Mouse (Mus musculus): ENCODE measurements around the gene Traf3ip2. TPM values are rescaled to one million over a fixed set of nuclear protein-coding genes. Genes with fewer than 3 reads are reported as not detected.

Gene Traf3ip2
- polyA plus RNA-seq, 1 experiment from 2014 or later: 6.6 TPM

DNA sequence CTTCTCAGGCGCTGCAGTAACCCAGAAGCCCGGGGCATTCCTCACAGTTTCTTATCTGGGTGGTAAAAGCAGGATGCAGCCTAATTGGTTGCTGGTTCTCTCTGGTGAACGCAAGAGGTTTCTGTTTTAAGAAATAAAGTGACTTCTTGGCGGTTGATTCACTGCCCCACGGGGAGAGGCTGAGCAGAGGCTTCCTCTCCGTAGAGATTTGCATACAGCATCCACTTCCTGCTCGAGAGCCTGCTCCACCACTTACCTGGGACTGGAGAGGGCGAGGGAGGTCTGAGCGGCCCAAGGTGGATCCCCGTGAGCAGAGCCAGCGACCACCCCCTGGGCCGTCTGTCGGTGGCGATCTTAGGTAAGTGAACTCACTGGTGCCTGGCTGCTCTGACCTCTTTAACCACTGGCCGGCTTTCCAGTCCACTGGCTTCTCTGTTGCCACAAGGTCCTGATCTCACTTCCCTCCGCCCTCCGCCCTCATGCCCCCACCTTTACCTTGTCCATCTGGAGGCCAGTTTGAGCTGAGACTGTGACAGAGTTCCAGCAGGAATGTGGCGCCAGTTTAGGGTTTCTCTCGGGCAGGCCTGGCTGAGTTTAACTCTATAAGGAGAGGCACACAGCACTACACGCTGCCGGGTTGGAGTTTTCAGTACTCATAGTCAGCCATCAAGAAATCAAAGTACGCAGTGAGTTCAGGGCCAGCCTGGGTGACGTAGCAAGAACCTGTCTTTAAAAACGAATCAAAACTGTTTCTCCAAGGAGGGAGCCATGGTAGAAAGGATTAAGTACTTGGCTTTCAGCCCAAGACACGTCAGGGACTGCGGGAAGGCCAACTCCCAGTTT is 476 bp downstream of the Traf3ip2 start:
- WGBS: 8% methylated on average over 26 of the region's 26 CpGs
- no peaks in the 10 kb centered on the region for H3K27me3 ChIP-seq (replicated peaks; ENCODE audit: control insufficient read depth, insufficient read depth, low read length)
- peak overlapping the region; percentile 59 for H3K4me2 ChIP-seq
- H3K9ac ChIP-seq (ENCODE audit: low read depth, low read length): peak overlapping the region; percentile 61
- peaks cover 5% of the 10 kb centered on the region for H3K4me1 ChIP-seq (replicated peaks; ENCODE audit: control insufficient read depth, insufficient read depth, low read length)
- ATAC-seq (replicated peaks; ENCODE audit: low FRiP score): peak; percentile 49; the same call in 1 of the 2 replicates
- H3K9me3 ChIP-seq (ENCODE audit: control insufficient read depth, low read length): no peaks in the 10 kb centered on the region
- peak; percentile 73 for DNase-seq (ENCODE audit: low spot score)
- H3K36me3 ChIP-seq (ENCODE audit: control insufficient read depth, insufficient read depth, low read length): no peaks in the 10 kb centered on the region
- peak overlapping the region; percentile 48 for H3K4me3 ChIP-seq (ENCODE audit: low read depth, low read length)
- H3K27ac ChIP-seq (ENCODE audit: low read depth, low read length): peak overlapping the region; percentile 76

DNA sequence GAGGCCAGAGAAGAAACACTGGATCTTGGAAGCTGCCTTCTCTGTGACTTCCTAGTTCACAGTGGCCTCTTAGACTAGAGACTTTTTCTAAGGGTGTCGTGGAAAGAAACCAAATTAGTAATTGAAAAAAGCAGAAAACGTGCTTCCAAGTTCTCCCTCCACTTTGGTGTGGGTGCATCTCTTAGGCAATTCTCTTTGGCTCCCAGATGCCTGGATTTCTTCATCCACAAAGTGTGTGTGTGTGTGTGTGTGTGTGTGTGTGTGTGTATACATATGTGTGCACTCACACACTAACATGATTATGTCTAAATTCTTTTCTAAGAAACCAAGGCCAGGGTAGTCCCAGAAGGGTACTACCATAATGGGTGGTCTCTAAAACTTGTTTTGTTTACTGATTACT is 1.2 kb downstream of the Traf3ip2 start:
- DNase-seq (ENCODE audit: low spot score) (no peak), ATAC-seq (replicated peaks; ENCODE audit: low FRiP score) (no peak)
- no peaks in the 10 kb centered on the region for H3K36me3 ChIP-seq (ENCODE audit: control insufficient read depth, insufficient read depth, low read length)
- H3K27ac ChIP-seq (ENCODE audit: low read depth, low read length): peak overlapping the region; percentile 76; the same call in 1 of the 2 replicates
- peaks cover 5% of the 10 kb centered on the region for H3K4me1 ChIP-seq (replicated peaks; ENCODE audit: control insufficient read depth, insufficient read depth, low read length)
- no peak overlapping the region for H3K9ac ChIP-seq (ENCODE audit: low read depth, low read length)
- peak overlapping the region; percentile 59 for H3K4me2 ChIP-seq
- H3K27me3 ChIP-seq (replicated peaks; ENCODE audit: control insufficient read depth, insufficient read depth, low read length): no peaks in the 10 kb centered on the region
- WGBS: 44% methylated on average over 2 of the region's 2 CpGs
- H3K9me3 ChIP-seq (ENCODE audit: control insufficient read depth, low read length): no peaks in the 10 kb centered on the region
- H3K4me3 ChIP-seq (ENCODE audit: low read depth, low read length): 0 out of 2 replicates have a peak overlapping the region, but pooled peaks have one; percentile 48

DNA sequence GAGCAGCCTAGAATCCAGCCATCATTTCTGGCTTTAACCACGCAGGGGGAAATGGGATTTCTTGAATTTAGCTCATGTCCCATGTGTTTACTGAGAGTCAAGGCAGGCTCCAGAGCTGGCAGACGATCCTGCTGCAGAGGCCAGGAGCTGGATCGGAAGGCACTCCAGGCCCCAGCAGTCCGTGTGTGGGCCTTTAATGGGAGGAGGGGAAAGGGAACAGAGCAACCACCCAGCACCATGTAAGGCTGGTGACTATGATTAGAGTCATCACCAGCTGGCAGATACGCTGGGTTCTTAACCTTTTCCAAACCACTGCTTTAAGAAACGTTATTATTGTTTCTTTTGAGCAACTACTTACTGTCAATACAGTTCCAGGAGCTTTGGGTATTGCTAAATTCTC is 1.9 kb downstream of the Traf3ip2 start:
- WGBS: 37% methylated on average over 6 of the region's 6 CpGs
- DNase-seq (ENCODE audit: low spot score): no peak
- Histone ChIP-seq H3K4me3 (ENCODE audit: low read depth, low read length) (no peak overlapping the region), H3K36me3 (ENCODE audit: control insufficient read depth, insufficient read depth, low read length) (no peaks in the 10 kb centered on the region), H3K9ac (ENCODE audit: low read depth, low read length) (no peak overlapping the region), H3K4me2 (no peak overlapping the region; the same call in 1 of the 2 replicates), H3K27ac (ENCODE audit: low read depth, low read length) (no peak overlapping the region), H3K9me3 (ENCODE audit: control insufficient read depth, low read length) (no peaks in the 10 kb centered on the region), H3K4me1 (replicated peaks; ENCODE audit: control insufficient read depth, insufficient read depth, low read length) (peaks cover 5% of the 10 kb centered on the region), H3K27me3 (replicated peaks; ENCODE audit: control insufficient read depth, insufficient read depth, low read length) (no peaks in the 10 kb centered on the region)
- ATAC-seq (replicated peaks; ENCODE audit: low FRiP score): no peak

DNA sequence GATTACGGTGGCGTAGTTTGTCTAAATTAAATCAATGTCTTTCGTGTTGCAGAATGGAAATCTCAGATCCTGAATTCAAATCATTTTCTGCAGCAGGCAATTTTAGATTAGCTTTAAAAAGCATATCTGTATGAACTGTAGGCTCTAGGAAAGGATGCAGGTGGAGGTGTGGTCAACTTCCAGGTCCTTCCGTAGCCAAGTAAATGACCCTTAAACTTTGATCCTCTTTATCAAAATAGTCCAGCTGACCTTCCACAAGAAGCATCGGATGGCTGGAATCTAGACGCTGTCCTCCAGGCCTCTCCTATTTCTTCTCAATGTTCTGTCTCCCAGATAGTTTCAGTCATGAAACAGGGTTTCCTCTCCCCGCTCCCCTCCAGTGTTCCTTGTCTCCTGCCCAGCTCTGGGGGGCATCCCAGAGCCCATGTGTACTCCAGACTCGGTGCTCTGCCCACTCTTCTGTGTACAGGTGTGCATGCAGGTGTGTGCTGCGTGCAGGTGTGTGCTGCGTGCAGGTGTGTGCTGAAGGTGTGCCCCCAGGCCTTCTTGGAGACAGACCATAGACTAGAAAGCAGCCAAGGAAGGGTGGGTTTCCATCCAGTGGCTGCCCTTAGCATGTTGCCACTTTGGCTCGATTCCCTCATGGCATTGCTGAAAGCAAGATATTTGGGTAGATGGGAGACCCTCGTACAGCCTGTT is 2.9 kb downstream of the Traf3ip2 start:
- Histone ChIP-seq H3K4me3 (ENCODE audit: low read depth, low read length) (no peak overlapping the region), H3K27ac (ENCODE audit: low read depth, low read length) (no peak overlapping the region), H3K27me3 (replicated peaks; ENCODE audit: control insufficient read depth, insufficient read depth, low read length) (no peaks in the 10 kb centered on the region), H3K4me1 (replicated peaks; ENCODE audit: control insufficient read depth, insufficient read depth, low read length) (peaks cover 5% of the 10 kb centered on the region), H3K36me3 (ENCODE audit: control insufficient read depth, insufficient read depth, low read length) (no peaks in the 10 kb centered on the region), H3K9ac (ENCODE audit: low read depth, low read length) (no peak overlapping the region), H3K4me2 (no peak overlapping the region), H3K9me3 (ENCODE audit: control insufficient read depth, low read length) (no peaks in the 10 kb centered on the region)
- DNase-seq (ENCODE audit: low spot score) (no peak), ATAC-seq (replicated peaks; ENCODE audit: low FRiP score) (no peak)
- WGBS: 77% methylated on average over 12 of the region's 12 CpGs

DNA sequence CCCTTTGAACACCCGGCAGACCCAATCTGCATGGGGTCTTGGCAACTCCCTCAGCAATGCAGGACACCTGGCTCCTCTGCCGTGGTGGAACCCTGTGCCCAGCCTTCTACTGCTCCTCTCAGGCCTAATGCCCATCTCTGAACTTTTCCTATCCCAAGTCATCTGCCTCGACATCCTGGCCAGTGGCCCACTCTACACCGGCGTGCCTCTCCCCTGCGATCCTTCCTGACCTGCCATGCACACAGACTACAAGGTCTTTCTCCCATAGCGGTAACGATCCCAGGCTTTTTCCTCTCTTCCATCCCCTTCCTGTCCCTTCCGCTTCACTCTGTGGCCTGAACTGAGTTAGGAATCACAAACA is 3.5 kb downstream of the Traf3ip2 start:
- no peak overlapping the region for H3K9ac ChIP-seq (ENCODE audit: low read depth, low read length)
- no peaks in the 10 kb centered on the region for H3K9me3 ChIP-seq (ENCODE audit: control insufficient read depth, low read length)
- H3K36me3 ChIP-seq (ENCODE audit: control insufficient read depth, insufficient read depth, low read length): no peaks in the 10 kb centered on the region
- peaks cover 5% of the 10 kb centered on the region; the same call in 1 of the 2 replicates for H3K4me1 ChIP-seq (replicated peaks; ENCODE audit: control insufficient read depth, insufficient read depth, low read length)
- DNase-seq (ENCODE audit: low spot score): no peak
- H3K4me3 ChIP-seq (ENCODE audit: low read depth, low read length): no peak overlapping the region
- H3K27me3 ChIP-seq (replicated peaks; ENCODE audit: control insufficient read depth, insufficient read depth, low read length): no peaks in the 10 kb centered on the region
- H3K27ac ChIP-seq (ENCODE audit: low read depth, low read length): no peak overlapping the region
- no peak for ATAC-seq (replicated peaks; ENCODE audit: low FRiP score)
- H3K4me2 ChIP-seq: no peak overlapping the region
- WGBS: 81% methylated on average over 9 of the region's 9 CpGs

DNA sequence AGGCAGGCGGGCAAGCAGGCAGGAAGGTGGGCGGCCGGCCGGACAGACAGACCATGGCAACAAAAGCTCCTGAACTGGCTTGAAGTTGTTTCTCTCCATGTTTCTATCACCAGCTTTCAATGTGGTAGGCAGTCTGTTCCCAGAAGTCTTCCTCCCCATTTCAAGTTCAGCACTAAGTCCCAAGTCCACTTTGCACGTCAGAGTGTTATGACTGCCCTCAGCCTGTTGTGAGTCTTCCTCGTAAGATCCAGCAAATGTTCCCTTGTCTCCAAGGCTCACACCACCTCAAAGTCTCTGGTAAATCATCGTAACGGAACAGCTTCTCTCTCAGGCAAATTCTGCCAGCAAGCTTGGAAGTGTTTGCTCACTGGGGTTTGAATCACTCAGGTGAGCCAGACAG is 3.9 kb downstream of the Traf3ip2 start:
- WGBS: 84% methylated on average over 8 of the region's 8 CpGs
- no peak overlapping the region for H3K27ac ChIP-seq (ENCODE audit: low read depth, low read length)
- no peaks in the 10 kb centered on the region for H3K27me3 ChIP-seq (replicated peaks; ENCODE audit: control insufficient read depth, insufficient read depth, low read length)
- H3K4me1 ChIP-seq (replicated peaks; ENCODE audit: control insufficient read depth, insufficient read depth, low read length): peaks cover 5% of the 10 kb centered on the region; the same call in 1 of the 2 replicates
- no peak overlapping the region for H3K4me3 ChIP-seq (ENCODE audit: low read depth, low read length)
- no peak for DNase-seq (ENCODE audit: low spot score)
- no peak overlapping the region for H3K9ac ChIP-seq (ENCODE audit: low read depth, low read length)
- H3K4me2 ChIP-seq: no peak overlapping the region
- ATAC-seq (replicated peaks; ENCODE audit: low FRiP score): no peak
- no peaks in the 10 kb centered on the region for H3K9me3 ChIP-seq (ENCODE audit: control insufficient read depth, low read length)
- H3K36me3 ChIP-seq (ENCODE audit: control insufficient read depth, insufficient read depth, low read length): no peaks in the 10 kb centered on the region

DNA sequence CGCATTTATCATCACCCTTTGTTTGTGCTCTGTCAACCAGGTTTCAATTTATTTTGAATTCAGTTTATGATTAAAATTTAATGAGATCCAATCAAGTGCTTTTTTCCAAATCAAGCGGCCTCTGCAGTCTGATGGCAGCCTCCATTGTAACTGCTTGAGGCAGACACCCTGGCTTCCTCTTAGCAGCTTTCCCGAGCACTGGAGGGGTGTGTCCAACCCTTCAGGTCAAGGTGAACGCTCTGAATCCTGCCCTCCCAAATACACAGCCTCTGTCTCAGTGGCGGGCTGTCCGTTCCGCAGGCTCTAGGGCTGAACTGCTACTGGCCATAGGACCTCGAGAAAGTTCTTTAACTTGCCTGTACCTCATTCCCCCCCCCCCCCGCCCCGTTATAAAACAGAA is 5.7 kb downstream of the Traf3ip2 start:
- Histone ChIP-seq H3K4me1 (replicated peaks; ENCODE audit: control insufficient read depth, insufficient read depth, low read length) (peaks cover 5% of the 10 kb centered on the region; the same call in 1 of the 2 replicates), H3K9me3 (ENCODE audit: control insufficient read depth, low read length) (no peaks in the 10 kb centered on the region), H3K9ac (ENCODE audit: low read depth, low read length) (no peak overlapping the region), H3K4me2 (no peak overlapping the region), H3K27ac (ENCODE audit: low read depth, low read length) (no peak overlapping the region), H3K27me3 (replicated peaks; ENCODE audit: control insufficient read depth, insufficient read depth, low read length) (no peaks in the 10 kb centered on the region), H3K4me3 (ENCODE audit: low read depth, low read length) (no peak overlapping the region), H3K36me3 (ENCODE audit: control insufficient read depth, insufficient read depth, low read length) (no peaks in the 10 kb centered on the region)
- DNase-seq (ENCODE audit: low spot score) (no peak), ATAC-seq (replicated peaks; ENCODE audit: low FRiP score) (no peak)
- WGBS: 75% methylated on average over 10 of the region's 10 CpGs

DNA sequence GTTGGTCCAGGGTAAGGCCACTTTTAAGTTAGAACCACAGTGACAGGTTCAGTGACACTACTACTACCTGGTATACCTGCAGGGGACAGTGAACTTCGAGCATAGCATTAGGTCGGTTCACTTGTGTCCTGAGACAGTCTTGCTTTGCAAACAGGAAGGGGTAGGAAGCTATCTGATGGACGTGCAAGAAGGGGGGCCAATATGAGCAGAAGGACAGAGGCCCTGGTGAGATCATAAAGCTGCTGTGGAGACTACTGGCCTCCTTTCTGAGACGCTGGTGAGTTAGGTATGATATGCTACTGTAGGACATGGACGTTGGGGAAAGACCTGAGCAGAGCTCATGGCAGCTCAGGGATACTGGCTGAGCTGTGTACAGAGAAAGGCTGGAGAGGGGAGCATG is 7.9 kb downstream of the Traf3ip2 start:
- Histone ChIP-seq H3K4me1 (replicated peaks; ENCODE audit: control insufficient read depth, insufficient read depth, low read length) (peaks cover 5% of the 10 kb centered on the region; the same call in 1 of the 2 replicates), H3K9me3 (ENCODE audit: control insufficient read depth, low read length) (no peaks in the 10 kb centered on the region), H3K27ac (ENCODE audit: low read depth, low read length) (no peak overlapping the region), H3K9ac (ENCODE audit: low read depth, low read length) (no peak overlapping the region), H3K27me3 (replicated peaks; ENCODE audit: control insufficient read depth, insufficient read depth, low read length) (no peaks in the 10 kb centered on the region), H3K4me2 (no peak overlapping the region), H3K4me3 (ENCODE audit: low read depth, low read length) (no peak overlapping the region), H3K36me3 (ENCODE audit: control insufficient read depth, insufficient read depth, low read length) (no peaks in the 10 kb centered on the region)
- WGBS: 60% methylated on average over 5 of the region's 5 CpGs
- ATAC-seq (replicated peaks; ENCODE audit: low FRiP score) (no peak), DNase-seq (ENCODE audit: low spot score) (no peak)
